Mouse (Mus musculus): Measurements from ENCODE around the gene Alyref. TPM values are rescaled to one million over a fixed set of nuclear protein-coding genes. Genes with fewer than 3 reads are reported as not detected.

Alyref gene
- polyA plus RNA-seq, 1 experiment: 22.1 TPM

GRCm38 (mm10) chr11:120630401-120630871 is 32.3 kb upstream of the Alyref start:
- peaks cover 47% of the 10 kb centered on the region for H3K4me1 ChIP-seq (ENCODE audit: control insufficient read depth, insufficient read depth, insufficient read length)
- 28% methylated on average over 5 of the region's 5 CpGs for WGBS
- H3K36me3 ChIP-seq (ENCODE audit: control insufficient read depth, insufficient read depth, low read length): 0 out of 2 replicates have a peak, but pooled peaks cover 1% of the 10 kb centered on the region
- H3K27me3 ChIP-seq (ENCODE audit: control insufficient read depth, insufficient read depth, low read length): no peaks in the 10 kb centered on the region
- TF ChIP-seq CTCF (IDR thresholded peaks at IDR 0.05; ENCODE audit: extremely low read depth, insufficient read depth, insufficient read length, insufficient replicate concordance): no peak
- no peak for TF ChIP-seq POLR2A (IDR thresholded peaks at IDR 0.05; ENCODE audit: low read depth, low read length)
- H3K4me3 ChIP-seq (ENCODE audit: extremely low read depth, insufficient read depth, insufficient read length): no peak overlapping the region
- peak overlapping the region; percentile 80 for H3K27ac ChIP-seq (ENCODE audit: insufficient read depth, low read length)
- DNase-seq (ENCODE audit: low read depth in 1 of 2, low spot score in 2 of 2): no peak

GRCm38 (mm10) chr11:120629911-120630310 is 31.7 kb upstream of the Alyref start:
- DNase-seq (ENCODE audit: low read depth in 1 of 2, low spot score in 2 of 2): no peak
- Histone ChIP-seq H3K36me3 (ENCODE audit: control insufficient read depth, insufficient read depth, low read length) (0 out of 2 replicates have a peak, but pooled peaks cover 1% of the 10 kb centered on the region), H3K27ac (ENCODE audit: insufficient read depth, low read length) (peak overlapping the region; percentile 80), H3K27me3 (ENCODE audit: control insufficient read depth, insufficient read depth, low read length) (no peaks in the 10 kb centered on the region), H3K4me3 (ENCODE audit: extremely low read depth, insufficient read depth, insufficient read length) (peak overlapping the region; percentile 56), H3K4me1 (ENCODE audit: control insufficient read depth, insufficient read depth, insufficient read length) (peaks cover 51% of the 10 kb centered on the region)
- TF ChIP-seq POLR2A (IDR thresholded peaks at IDR 0.05; ENCODE audit: low read depth, low read length) (no peak), CTCF (IDR thresholded peaks at IDR 0.05; ENCODE audit: extremely low read depth, insufficient read depth, insufficient read length, insufficient replicate concordance) (no peak)
- 13% methylated on average over 7 of the region's 7 CpGs for WGBS

- no peaks in the 10 kb centered on the region for H3K27me3 ChIP-seq (ENCODE audit: control insufficient read depth, insufficient read depth, low read length)
- H3K4me3 ChIP-seq (ENCODE audit: extremely low read depth, insufficient read depth, insufficient read length): peak overlapping the region; percentile 56
- WGBS: 12% methylated on average over 23 of the region's 23 CpGs
- H3K27ac ChIP-seq (ENCODE audit: insufficient read depth, low read length): peak overlapping the region; percentile 80
- H3K36me3 ChIP-seq (ENCODE audit: control insufficient read depth, insufficient read depth, low read length): 0 out of 2 replicates have a peak, but pooled peaks cover 1% of the 10 kb centered on the region
- DNase-seq (ENCODE audit: low read depth in 1 of 2, low spot score in 2 of 2): peak in 1 of 2 experiments; percentile 47
- peaks cover 51% of the 10 kb centered on the region for H3K4me1 ChIP-seq (ENCODE audit: control insufficient read depth, insufficient read depth, insufficient read length)
- peak; percentile 34 for TF ChIP-seq POLR2A (IDR thresholded peaks at IDR 0.05; ENCODE audit: low read depth, low read length)
- TF ChIP-seq CTCF (IDR thresholded peaks at IDR 0.05; ENCODE audit: extremely low read depth, insufficient read depth, insufficient read length, insufficient replicate concordance): no peak
Observed at GRCm38 (mm10) chr11:120629341-120629730, 31.2 kb upstream of the Alyref start.

GRCm38 (mm10) chr11:120628601-120629340 is 30.6 kb upstream of the Alyref start:
- H3K27me3 ChIP-seq (ENCODE audit: control insufficient read depth, insufficient read depth, low read length): no peaks in the 10 kb centered on the region
- WGBS: 79% methylated on average over 23 of the region's 23 CpGs
- peaks cover 53% of the 10 kb centered on the region for H3K4me1 ChIP-seq (ENCODE audit: control insufficient read depth, insufficient read depth, insufficient read length)
- 0 out of 2 replicates have a peak, but pooled peaks cover 1% of the 10 kb centered on the region for H3K36me3 ChIP-seq (ENCODE audit: control insufficient read depth, insufficient read depth, low read length)
- H3K4me3 ChIP-seq (ENCODE audit: extremely low read depth, insufficient read depth, insufficient read length): 0 out of 2 replicates have a peak overlapping the region, but pooled peaks have one; percentile 56
- DNase-seq (ENCODE audit: low read depth in 1 of 2, low spot score in 2 of 2): no peak
- TF ChIP-seq POLR2A (IDR thresholded peaks at IDR 0.05; ENCODE audit: low read depth, low read length) (no peak), CTCF (IDR thresholded peaks at IDR 0.05; ENCODE audit: extremely low read depth, insufficient read depth, insufficient read length, insufficient replicate concordance) (no peak)
- H3K27ac ChIP-seq (ENCODE audit: insufficient read depth, low read length): no peak overlapping the region

GRCm38 (mm10) chr11:120627468-120628300 is 29.5 kb upstream of the Alyref start:
- peaks cover 53% of the 10 kb centered on the region for H3K4me1 ChIP-seq (ENCODE audit: control insufficient read depth, insufficient read depth, insufficient read length)
- 16% methylated on average over 22 of the region's 22 CpGs for WGBS
- H3K4me3 ChIP-seq (ENCODE audit: extremely low read depth, insufficient read depth, insufficient read length): peak overlapping the region; percentile 35; the same call in 1 of the 2 replicates
- peaks cover 6% of the 10 kb centered on the region for H3K36me3 ChIP-seq (ENCODE audit: control insufficient read depth, insufficient read depth, low read length)
- TF ChIP-seq CTCF (IDR thresholded peaks at IDR 0.05; ENCODE audit: extremely low read depth, insufficient read depth, insufficient read length, insufficient replicate concordance) (no peak), POLR2A (IDR thresholded peaks at IDR 0.05; ENCODE audit: low read depth, low read length) (no peak)
- peak; percentile 70 to 72 for DNase-seq (ENCODE audit: low read depth in 1 of 2, low spot score in 2 of 2)
- H3K27me3 ChIP-seq (ENCODE audit: control insufficient read depth, insufficient read depth, low read length): no peaks in the 10 kb centered on the region
- peak overlapping the region; percentile 81 for H3K27ac ChIP-seq (ENCODE audit: insufficient read depth, low read length)

- Histone ChIP-seq H3K27ac (ENCODE audit: insufficient read depth, low read length) (peak overlapping the region; percentile 81), H3K4me3 (ENCODE audit: extremely low read depth, insufficient read depth, insufficient read length) (no peak overlapping the region), H3K27me3 (ENCODE audit: control insufficient read depth, insufficient read depth, low read length) (no peaks in the 10 kb centered on the region), H3K4me1 (ENCODE audit: control insufficient read depth, insufficient read depth, insufficient read length) (peaks cover 48% of the 10 kb centered on the region), H3K36me3 (ENCODE audit: control insufficient read depth, insufficient read depth, low read length) (peaks cover 10% of the 10 kb centered on the region)
- no peak for DNase-seq (ENCODE audit: low read depth in 1 of 2, low spot score in 2 of 2)
- no peak for TF ChIP-seq POLR2A (IDR thresholded peaks at IDR 0.05; ENCODE audit: low read depth, low read length)
- TF ChIP-seq CTCF (IDR thresholded peaks at IDR 0.05; ENCODE audit: extremely low read depth, insufficient read depth, insufficient read length, insufficient replicate concordance): no peak
- WGBS: 80% methylated on average over 11 of the region's 11 CpGs
Observed at GRCm38 (mm10) chr11:120626785-120627467, 28.8 kb upstream of the Alyref start.

Measured in spleen, adult 2 months (tissue).